Mouse (Mus musculus) heart, postnatal 36 days (tissue): ENCODE results near the gene Endou. TPM values are rescaled to one million over a fixed set of nuclear protein-coding genes. Genes with fewer than 3 reads are reported as not detected.
A peak's percentile ranks its signal among the peaks of the same experiment; 100 is the strongest.

Source experiments
- DNase-seq, 2 experiments: peaks; one replicate each; pipeline ENCODE4 v3.0.0; 2021 to 2022
- intact Hi-C: fragments of 180-260 bp; cut with DNase I; formaldehyde crosslinking; loops from one replicate; pipeline ENCODE4 v1.15.1; 2025
- total RNA-seq, 2 experiments: library from RNA; stranded (reverse); gene quantifications; 2 replicates each; pipeline ENCODE4 v1.2.3; 2021

Endou gene
- total RNA-seq, 2 experiments from 2014 or later: 1.3 to 2.2 TPM

DNA sequence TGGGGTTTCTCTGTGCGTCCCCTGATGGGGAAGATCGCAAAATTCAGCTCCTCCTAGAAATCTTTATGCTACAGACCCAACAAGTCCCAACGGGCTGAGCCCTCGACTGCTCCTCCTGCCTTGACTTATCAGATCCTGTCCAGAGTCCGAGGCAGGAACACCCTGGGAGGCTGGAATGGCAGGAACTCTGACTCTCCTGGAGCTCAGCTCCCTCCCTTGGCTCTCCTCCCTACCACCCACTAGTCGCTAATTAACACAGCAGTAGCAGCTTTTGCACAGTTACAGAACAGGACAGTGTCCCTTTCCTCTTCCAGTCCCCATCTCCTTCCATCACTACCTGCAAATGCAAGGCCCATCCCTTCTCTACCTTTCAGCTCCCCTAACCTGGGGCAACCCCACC, 774 bp downstream of the Endou start:
- intact Hi-C loops: no loop called here
- DNase-seq: no peak

DNA sequence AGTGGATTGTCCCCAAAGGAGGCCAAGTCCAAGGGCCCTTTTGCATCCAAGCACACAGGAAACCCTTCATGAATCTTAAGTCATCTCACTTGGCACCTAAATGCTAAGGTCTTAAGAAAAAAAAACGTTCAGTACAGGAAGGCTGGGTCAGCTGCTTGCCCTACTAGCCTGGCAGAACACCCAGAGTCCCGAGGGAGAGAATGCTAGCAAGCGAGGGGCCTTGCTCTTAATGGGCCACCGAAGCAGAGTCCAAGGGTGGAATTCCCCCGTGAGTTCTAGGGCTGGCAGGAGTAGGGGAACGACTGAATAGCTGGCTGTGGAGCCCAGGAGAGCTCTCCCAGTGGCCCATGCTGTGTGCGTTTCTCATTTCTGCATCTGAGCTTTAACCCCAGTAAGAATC, 2.3 kb downstream of the Endou start:
- DNase-seq: peak in 1 of 2 experiments; percentile 55
- intact Hi-C loops: no loop called here

DNA sequence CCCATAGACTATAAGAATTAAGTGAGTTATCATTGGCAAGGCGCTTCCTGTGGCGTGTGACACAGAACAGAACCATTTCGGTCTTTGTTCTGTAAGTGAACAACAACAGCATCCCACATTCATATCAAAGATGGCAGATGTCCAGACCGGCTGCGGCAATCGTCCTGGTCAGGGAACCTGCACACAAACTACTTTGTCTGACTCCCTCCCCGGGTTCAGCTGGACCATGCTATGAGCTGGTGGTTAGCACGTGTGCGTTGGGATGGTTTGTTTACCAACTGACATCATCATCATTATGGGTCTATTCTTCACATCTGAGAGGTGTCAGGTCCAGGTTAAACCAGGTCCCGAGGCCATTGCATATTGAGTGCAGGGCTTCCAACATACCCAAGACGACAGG, 2.7 kb downstream of the Endou start:
- intact Hi-C loops: no loop called here
- DNase-seq: no peak

DNA sequence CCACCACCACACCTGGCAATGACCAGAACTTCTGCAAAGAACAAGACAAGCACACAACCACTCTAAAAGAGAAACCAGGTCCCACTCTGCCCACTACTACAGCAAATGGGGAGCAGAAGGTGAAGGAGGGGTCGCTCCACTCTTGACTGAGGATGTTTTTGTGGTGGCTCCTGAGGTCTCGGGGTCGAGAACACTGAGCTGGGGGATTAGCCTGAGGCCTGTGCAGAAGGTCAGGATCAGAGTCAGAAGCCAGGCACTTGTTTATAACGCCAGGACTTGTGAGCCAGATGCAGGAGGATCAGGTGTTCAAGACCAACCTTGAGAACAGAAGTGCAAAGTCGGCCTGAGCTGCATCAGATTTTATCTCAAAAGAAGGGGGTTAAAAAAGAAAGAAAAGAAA, 3.6 kb downstream of the Endou start:
- intact Hi-C loops: no loop called here
- DNase-seq: no peak

DNA sequence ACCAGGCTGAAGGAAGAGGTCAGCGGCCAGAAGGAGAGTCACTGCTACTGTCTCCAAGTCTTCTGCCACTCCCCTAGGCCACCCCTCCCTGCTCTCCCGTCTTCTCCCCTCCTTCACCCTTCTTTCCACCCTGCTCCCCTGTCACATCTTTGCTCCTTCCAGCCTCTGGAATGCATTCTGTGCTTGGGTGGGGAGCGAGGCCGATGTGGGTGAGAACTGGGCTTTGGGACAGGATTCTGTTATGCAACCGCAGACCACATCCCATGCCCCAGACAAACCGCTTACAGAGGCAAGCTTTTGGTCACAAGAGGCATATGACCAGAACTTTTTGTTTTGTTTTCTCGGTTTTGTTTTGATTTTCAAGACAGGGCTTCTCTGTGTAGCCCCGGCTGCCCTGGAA, 4.1 kb downstream of the Endou start:
- intact Hi-C loops: no loop called here
- peak; percentile 37 to 55 for DNase-seq

DNA sequence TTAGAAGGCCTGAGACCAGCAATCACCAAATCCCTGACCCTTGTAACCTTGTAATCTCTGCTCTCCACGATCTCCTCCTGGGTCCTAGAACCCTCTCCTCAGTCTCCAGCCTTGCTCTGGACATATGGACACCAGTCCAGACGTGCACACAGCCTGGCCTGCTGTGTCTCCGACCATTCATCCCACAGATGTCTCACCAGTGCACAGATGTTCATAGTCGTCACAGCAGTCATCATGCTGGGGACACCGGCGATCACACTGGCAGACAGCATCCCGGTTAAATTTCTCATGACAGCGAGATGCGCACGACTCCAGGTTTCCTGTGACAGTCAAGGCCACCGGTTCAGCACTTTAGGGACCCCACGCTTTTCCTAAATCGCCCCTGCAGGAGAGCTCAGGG, 4.8 kb downstream of the Endou start:
- no peak for DNase-seq
- intact Hi-C loops: no loop called here

DNA sequence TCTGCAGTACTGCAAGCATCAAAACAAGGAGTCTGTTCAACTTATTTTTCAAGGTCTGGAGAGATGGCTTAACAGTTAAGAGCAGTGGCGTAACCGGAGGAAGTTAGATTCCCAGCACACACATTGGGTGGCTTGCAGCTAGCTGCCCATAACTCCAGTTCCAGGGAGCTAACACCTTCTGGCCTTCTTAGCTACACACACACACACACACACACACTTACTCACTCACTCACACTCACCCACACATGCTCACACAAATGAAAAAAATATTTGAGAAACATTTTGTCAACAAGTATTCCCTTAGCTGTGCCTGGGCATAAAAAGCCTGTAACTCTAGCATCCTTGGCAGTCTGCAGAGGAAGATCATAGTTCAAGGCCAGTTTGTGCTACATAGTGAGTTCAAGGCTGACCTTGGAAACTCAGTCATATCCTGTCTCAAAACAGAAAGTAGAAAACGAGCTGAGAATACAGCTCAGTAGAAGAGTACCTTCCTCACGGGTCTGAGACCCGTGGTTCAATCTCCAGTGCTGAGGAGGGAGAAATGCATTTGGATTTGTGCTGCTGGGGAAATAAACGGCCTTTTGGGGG, 5.8 kb downstream of the Endou start:
- intact Hi-C loops: no loop called here
- no peak for DNase-seq

DNA sequence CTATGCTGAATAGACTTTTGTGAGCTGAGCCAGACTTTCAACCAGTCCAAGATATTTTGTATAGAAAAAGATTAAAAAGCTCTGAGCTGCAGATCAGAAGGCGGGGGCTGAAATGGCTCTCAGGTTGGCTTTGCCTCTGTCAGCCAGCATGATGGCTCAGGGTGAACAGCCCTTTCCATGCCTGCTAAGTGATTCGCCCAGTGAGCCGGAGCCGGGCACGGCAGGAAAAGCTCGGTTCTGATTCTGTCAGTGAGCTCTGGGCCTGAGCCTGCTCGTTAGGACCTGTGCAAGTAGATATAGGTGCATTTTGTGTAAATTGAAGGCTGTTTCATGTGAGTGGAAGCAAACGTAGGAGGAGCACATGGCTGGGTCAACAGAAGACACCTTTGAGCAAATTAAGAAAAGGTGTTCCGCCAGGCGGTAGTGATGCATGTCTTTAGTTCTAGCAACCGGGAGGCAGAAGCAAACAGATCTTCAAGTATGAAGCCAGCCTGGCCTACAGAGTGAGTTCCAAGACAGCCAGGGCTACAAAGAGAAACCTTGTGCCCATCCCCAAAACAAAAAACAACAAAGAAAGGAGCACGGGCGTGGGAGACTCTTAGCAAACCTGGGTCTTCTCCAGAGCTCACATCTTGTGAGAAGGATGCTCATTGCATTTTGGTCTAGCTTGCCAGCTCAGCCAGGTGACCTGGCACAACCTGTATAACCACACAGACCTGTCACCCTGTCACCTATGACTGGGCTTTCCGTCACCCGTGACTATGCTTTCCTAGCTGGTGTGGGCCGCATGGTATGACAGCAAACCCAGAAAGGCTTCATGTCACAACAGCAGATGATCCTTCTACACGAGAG, 6.6 kb downstream of the Endou start:
- intact Hi-C loops: no loop called here
- no peak for DNase-seq

DNA sequence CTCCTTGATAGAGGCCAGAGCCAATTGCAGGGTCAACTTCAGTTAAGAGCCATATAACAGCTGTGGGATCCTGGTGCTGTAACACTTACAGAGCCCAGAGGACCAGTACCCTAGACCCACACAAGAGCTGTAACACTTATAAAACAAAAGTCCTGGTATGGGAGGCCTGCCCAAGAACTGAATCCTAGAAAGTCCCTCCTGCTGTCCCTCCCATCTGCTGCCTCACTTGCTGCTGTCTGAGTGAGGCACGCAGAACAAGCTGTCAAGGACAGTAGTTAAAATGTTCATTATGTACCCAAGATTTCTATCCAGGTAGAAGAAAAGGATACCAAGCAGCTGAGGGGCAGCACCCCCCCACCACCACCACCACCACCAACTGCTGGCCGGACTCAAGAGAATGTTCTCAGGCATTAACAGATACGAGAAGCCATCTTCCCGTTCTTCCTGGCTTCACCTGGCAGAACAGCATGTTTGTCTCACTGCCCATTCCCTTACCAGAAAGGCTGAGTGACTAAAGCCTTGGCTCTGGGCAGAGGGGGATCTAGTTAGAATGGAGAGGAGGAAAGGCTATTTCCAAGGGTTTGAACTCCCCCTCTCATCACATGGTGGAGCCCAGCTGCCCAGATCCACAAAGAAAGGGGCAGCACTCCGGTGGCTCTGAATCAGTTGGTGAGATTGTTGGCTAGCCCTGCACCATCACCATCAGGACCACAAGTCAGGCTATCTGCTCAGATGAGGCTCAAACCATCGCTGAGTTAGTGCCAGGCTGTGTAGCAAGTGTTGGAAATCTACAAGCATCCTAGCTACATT, 7.4 kb downstream of the Endou start:
- intact Hi-C loops: no loop called here
- no peak for DNase-seq

DNA sequence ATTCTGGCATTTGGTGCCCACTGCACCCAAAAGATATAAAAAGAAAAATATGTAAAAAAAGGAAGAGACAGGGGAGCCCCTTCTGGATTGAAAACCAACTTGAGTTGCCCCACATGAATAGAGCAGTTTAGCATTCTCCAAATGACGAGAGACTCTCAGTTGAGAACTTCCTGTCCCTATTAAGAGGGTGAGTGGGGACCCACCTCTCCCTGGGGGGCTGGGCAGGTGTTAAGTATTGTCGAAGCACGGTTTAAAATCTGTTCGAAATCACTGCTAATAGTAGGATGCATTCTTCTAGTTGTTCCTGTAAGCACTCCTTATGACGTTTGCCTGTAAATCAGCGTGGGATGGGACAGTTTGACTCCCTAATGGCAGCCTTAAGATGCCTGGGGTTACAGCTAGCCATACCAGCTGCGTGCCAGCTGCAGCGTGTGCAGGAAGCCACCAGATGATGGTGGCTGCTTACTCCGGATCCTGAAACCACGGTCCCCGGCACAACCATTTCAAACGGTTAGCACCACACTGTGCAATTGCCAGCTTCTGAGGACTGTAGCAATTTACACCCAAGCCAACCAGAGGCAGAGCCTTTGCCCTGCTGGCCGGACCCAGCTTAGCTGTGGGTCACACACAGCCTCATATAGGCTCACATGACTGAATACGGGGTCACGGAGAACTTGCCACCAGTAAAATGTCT, 10.0 kb downstream of the Endou start:
- intact Hi-C loops: no loop called here

DNA sequence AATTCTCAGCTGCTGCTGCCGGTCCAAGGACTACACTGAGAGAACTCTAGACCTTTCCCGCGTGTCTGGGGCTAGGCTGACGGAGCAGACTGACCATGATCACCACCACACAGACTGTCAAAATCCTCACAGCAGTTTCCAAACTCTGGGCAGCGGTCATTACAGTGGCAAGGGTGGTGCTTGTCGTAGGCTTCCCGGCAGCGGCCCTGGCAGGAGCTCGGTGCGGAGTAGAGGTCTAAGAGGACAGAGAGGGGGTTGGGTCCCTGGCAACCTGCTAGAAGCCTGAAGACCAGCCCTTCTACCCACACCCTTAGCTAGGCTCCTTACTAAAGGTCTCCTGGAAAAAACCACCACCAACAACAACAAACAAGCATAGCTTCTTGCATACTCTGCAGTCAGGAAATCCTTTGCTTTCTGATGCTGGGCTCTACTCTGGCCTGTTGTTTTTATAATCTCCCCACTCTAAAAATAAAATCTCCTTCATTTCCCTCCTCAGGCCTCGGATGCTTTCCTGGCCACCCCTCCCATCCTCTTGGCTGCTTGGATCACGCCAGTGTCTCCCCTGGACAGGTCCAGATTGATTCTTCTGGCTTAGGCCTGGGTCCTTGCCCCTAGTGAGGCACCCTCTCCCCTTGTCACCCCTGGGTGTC, 11.0 kb downstream of the Endou start:
- DNase-seq: peak; percentile 49 to 57
- intact Hi-C loops: no loop called here

More for the DNA sequence above, 10.0 kb downstream of the Endou start:
- DNase-seq: no peak

DNA sequence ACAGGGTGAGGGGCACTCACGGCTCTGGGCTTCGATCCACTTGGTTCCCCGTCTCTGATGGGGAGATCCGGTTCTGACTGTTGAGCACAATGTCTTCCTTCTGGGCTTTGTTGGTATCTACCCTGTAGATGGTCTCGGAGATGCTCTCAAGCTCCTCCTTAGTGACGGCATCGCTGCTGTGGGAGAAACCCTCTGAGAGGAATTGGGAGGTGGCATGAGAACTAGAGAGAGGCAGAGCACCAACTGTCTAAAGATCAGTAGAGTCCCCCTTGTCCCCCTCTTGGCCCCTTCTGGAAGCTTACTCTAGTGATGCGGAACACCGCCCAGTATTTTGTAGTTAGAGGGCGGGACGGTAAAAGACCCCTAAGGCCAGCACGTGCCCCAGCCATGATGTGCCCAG, 11.6 kb downstream of the Endou start:
- DNase-seq: no peak
- intact Hi-C loops: no loop called here

DNA sequence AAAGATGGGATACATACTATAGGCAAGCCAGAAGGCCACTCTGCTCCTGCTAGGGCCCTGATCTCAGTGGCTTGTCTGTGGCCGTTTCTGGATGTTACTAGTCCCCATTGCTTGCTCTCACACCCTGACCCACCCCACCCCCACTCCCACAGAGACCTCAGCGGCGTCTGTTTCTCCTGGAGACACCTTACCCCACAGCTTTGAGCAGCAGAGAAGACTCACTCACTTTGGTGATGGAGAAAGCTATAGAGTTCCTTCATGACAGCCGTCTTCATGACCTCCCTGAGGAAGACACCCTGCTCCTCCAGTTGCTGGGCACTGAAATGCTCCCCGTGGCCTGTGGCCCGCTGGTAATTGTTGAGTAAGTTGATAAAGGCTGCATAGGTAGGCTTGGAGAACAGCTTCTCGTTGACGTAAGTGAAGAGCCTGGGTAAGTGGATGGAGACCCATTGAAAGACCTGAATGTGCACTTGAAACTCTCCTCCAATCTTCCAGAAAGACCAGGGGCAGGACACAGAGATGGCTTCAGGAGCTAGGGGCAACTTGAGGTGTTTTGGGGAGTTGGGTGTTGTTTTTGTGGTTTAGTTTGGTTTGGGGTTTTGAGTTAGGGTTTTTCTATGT, 12.5 kb downstream of the Endou start:
- intact Hi-C loops: loop anchor here (1.0 kb wide), 2 partner anchors 58 to 131 kb away; no protein-coding TSS in a partner anchor
- DNase-seq: no peak

DNA sequence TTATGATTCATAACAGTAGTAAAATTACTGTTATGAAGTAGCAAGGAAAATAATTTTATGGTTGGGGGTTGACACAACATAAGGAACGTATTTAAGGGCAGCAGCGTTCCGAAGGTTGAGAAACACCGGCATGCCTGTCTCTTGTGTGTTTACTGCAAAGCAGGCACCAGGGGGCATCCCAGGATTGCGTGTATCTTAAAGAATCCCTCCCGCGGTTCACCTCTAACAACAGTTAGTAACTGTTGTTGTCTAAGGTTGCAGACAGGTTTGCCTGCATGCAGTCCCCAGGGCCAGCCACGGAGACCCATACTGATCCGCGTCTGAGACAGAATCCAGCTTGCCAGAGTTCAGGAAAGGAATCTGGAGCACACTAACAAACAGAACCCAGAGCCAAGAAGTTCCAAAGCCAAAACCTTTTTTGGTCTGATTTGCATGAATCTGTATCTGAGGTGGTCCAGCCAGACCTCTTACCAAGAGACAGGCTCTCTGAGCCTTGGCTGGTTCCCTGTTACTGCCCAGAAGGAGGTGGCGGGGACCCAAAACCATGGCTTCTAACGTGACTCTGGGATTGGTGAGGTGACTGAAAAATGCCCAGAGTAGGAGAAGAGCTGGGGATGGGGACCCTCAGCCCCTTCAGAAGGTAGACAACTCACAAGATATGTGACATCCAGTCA, 13.1 kb downstream of the Endou start:
- intact Hi-C loops: loop anchor here (1.0 to 2.0 kb wide), 3 partner anchors 58 to 235 kb away; no protein-coding TSS in a partner anchor
- DNase-seq: peak; percentile 67 to 69

DNA sequence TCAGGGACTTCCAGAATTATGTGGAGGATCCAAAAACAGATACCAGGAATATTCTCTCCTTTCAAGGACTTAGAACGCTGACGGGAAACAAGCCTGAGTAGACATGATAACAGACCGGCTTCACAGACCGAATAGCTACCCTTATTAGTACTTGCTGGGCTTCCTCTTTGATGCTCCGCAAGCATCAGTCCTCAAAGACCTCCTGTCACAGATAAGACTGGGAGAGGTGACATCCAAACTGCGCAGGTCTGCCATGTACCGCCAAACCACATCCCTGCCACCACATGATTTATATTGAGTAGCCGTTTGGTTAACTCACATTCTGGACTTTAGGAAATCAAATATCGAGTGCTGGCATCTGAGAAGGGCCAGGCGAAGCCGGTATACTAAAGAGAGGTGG, 14.4 kb downstream of the Endou start:
- DNase-seq: no peak
- intact Hi-C loops: loop anchor here (2.0 kb wide), 1 partner anchor 236 kb away; no protein-coding TSS in a partner anchor

DNA sequence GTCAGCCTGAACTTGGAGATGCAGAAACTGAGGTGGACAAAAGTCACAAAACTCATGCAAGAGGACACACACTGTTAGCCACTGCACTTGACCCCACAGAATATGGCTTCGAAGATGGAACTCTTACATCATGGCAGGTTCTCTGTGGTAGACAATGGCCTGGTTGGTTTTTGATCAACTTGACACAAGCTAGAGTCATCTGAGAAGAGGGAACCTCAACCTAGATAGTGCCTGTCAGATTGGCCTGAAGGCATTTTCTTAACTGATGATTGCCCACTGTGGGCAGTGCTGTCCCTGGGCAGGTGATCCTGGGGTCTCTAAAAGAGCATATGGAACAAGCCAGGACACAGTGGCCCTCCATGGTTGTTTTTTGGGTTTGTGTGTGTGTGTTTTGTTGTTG, 15.4 kb downstream of the Endou start:
- no peak for DNase-seq
- intact Hi-C loops: loop anchor here (2.0 kb wide), 1 partner anchor 237 kb away; no protein-coding TSS in a partner anchor

DNA sequence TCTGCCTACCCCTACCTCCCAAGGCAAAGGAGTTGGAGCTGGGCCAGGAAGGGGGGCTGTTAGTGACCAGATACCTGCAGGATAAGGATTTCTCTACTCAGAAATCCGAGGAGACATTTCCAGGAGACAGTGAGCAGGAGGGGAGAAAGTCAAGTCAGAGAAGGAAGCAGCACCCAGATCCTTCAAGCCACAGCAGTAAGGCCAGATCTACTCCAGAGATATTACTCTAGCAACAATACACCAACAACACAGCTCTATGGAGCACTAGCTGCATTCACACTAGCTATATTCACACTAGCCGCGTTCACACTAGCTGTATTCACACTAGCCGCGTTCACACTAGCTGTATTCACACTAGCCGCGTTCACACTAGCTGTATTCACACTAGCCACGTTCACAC, 16.1 kb downstream of the Endou start:
- no peak for DNase-seq
- intact Hi-C loops: no loop called here

DNA sequence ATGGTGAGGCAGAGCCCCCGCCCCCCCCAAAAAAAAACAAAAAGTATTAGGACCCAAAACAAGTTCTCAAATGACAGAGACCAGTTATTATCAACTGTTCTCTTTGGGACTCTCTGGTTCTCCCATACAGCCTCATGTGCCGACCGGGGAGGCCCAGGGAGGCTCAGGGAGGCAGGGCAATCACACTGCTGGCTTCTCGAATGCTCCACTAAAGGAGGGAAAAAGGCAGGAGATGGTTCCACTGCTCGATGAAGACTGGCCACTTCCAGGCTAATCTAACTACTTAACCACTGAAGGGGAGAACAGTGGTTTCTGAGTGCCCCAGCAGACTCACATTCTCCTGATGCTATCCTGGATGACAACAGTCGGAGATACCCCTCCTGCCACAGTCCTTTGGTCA, 18.6 kb downstream of the Endou start:
- intact Hi-C loops: no loop called here
- DNase-seq: no peak

DNA sequence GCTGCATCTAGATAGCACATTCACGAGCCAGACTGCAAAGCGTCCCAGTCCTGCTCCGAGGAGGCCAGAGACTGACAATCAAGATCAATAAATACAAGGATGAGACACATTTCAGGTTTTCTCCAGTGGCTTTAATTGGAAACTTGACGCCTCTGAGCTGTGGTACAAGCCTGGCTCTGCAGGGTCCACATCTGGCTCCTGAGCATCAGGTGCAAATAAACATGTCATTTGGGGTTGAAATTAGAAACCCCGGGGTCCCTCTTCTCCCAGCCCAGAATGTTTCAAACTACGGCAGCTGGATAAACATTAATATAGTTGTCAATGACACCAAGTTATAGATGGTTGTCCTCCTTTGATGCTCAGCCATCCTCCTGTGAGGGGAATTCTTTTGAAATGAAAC, 20.2 kb downstream of the Endou start:
- intact Hi-C loops: no loop called here
- no peak for DNase-seq
